Mouse (Mus musculus): Measurements from ENCODE around the gene Cdh15. TPM values are rescaled to one million over a fixed set of nuclear protein-coding genes. Genes with fewer than 3 reads are reported as not detected.

The Cdh15 gene
- polyA plus RNA-seq, 1 experiment from 2014 or later = 2.0 TPM

Other genes with a start within 250 kb of the Cdh15 start
- 7.2 and 9.0 TPM in 2 replicates for gene Galns, start 236.5 kb upstream of the Cdh15 start, polyA plus RNA-seq (2015; fragmentation: Nextera tagmentation; extraction: Ambion mirVana)
- 120 and 126 TPM in 2 replicates for gene Trappc2l, start 236.3 kb upstream of the Cdh15 start, polyA plus RNA-seq (2015; fragmentation: Nextera tagmentation; extraction: Ambion mirVana)
- not detected in 2 replicates for gene Pabpn1l, start 225.2 kb upstream of the Cdh15 start, polyA plus RNA-seq (2015; fragmentation: Nextera tagmentation; extraction: Ambion mirVana)
- 20.2 and 21.4 TPM in 2 replicates for gene Cbfa2t3, start 148.9 kb upstream of the Cdh15 start, polyA plus RNA-seq (2015; fragmentation: Nextera tagmentation; extraction: Ambion mirVana)
- 16.4 and 18.3 TPM in 2 replicates for gene Acsf3, start 72.5 kb upstream of the Cdh15 start, polyA plus RNA-seq (2015; fragmentation: Nextera tagmentation; extraction: Ambion mirVana)
- gene Ankrd11, start 194.3 kb downstream of the Cdh15 start, polyA plus RNA-seq (2015; fragmentation: Nextera tagmentation; extraction: Ambion mirVana) = 69.4 and 71.7 TPM in 2 replicates
- gene Spg7, start 215.0 kb downstream of the Cdh15 start, polyA plus RNA-seq (2015; fragmentation: Nextera tagmentation; extraction: Ambion mirVana) = 48.7 and 49.0 TPM in 2 replicates

Data from midbrain, embryonic 15.5 days (tissue).